Mouse (Mus musculus): ENCODE measurements around the gene Ly6g6e. TPM values are rescaled to one million over a fixed set of nuclear protein-coding genes. Genes with fewer than 3 reads are reported as not detected.
A peak's percentile ranks its signal among the peaks of the same experiment; 100 is the strongest.

Ly6g6e gene
- polyA plus RNA-seq, 1 experiment from 2014 or later = 1.3 TPM

DNA sequence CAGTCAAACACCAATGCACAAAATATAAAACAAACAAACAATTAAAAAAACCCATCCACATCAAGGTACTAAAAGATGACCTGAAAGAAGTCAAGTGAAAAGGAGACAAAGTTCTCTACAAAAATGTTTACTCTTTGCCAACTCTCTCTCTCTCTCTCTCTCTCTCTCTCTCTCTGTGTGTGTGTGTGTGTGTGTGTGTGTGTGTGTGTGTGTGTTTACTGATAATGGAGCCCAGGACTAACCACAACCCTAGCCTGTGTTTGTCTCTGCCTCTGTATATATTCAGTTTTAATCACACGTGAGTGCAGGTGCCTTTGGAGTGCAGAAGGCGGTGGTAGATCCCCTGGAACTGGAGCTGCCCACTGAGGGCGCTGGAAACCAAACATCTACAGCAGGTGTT is 19.6 kb upstream of the Ly6g6e start:
- peaks cover 52% of the 10 kb centered on the region for H3K36me3 ChIP-seq (ENCODE audit: insufficient read depth, low read length)
- peaks cover 8% of the 10 kb centered on the region for H3K4me1 ChIP-seq (replicated peaks; ENCODE audit: insufficient read depth, low read length)
- DNase-seq (ENCODE audit: low spot score) (no peak), ATAC-seq (replicated peaks; ENCODE audit: low FRiP score, low read depth) (no peak)
- no peak for TF ChIP-seq CTCF (IDR thresholded peaks at IDR 0.05; ENCODE audit: low read depth)
- no peaks in the 10 kb centered on the region for H3K27me3 ChIP-seq (ENCODE audit: insufficient read depth, low read length)
- H3K27ac ChIP-seq = no peak overlapping the region
- no peak overlapping the region for H3K9ac ChIP-seq (ENCODE audit: low read depth, low read length)
- H3K4me2 ChIP-seq (ENCODE audit: low read length) = no peak overlapping the region
- H3K9me3 ChIP-seq (replicated peaks; ENCODE audit: low read length) = no peaks in the 10 kb centered on the region
- no peak overlapping the region for H3K4me3 ChIP-seq (replicated peaks; ENCODE audit: low read depth, low read length)
- 84% methylated on average over 3 of the region's 3 CpGs for WGBS

DNA sequence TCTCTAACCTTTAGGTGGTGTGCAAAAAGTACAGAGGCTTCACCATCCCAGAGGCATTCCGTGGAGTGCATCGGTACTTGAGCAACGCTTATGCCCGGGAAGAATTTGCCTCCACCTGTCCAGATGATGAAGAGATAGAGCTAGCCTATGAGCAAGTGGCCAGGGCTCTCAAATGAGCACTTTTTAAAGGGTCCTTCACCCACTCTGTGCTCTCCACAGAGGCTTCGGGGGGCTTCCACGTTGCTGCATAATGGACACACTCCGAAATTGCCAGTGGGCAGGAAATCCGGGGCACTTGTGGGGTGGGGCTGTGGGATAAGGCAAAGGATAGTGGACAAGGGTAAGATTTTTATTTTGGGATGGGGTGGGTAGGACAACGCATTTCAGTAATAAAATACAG is 18.4 kb upstream of the Ly6g6e start:
- Histone ChIP-seq H3K27me3 (ENCODE audit: insufficient read depth, low read length) (no peaks in the 10 kb centered on the region), H3K4me1 (replicated peaks; ENCODE audit: insufficient read depth, low read length) (peaks cover 8% of the 10 kb centered on the region), H3K4me3 (replicated peaks; ENCODE audit: low read depth, low read length) (no peak overlapping the region), H3K4me2 (ENCODE audit: low read length) (peak overlapping the region; percentile 94), H3K36me3 (ENCODE audit: insufficient read depth, low read length) (peaks cover 41% of the 10 kb centered on the region), H3K27ac (peak overlapping the region; percentile 94; the same call in 1 of the 2 replicates), H3K9ac (ENCODE audit: low read depth, low read length) (no peak overlapping the region), H3K9me3 (replicated peaks; ENCODE audit: low read length) (no peaks in the 10 kb centered on the region)
- no peak for DNase-seq (ENCODE audit: low spot score)
- no peak for TF ChIP-seq CTCF (IDR thresholded peaks at IDR 0.05; ENCODE audit: low read depth)
- ATAC-seq (replicated peaks; ENCODE audit: low FRiP score, low read depth) = no peak
- 64% methylated on average over 9 of the region's 9 CpGs for WGBS

DNA sequence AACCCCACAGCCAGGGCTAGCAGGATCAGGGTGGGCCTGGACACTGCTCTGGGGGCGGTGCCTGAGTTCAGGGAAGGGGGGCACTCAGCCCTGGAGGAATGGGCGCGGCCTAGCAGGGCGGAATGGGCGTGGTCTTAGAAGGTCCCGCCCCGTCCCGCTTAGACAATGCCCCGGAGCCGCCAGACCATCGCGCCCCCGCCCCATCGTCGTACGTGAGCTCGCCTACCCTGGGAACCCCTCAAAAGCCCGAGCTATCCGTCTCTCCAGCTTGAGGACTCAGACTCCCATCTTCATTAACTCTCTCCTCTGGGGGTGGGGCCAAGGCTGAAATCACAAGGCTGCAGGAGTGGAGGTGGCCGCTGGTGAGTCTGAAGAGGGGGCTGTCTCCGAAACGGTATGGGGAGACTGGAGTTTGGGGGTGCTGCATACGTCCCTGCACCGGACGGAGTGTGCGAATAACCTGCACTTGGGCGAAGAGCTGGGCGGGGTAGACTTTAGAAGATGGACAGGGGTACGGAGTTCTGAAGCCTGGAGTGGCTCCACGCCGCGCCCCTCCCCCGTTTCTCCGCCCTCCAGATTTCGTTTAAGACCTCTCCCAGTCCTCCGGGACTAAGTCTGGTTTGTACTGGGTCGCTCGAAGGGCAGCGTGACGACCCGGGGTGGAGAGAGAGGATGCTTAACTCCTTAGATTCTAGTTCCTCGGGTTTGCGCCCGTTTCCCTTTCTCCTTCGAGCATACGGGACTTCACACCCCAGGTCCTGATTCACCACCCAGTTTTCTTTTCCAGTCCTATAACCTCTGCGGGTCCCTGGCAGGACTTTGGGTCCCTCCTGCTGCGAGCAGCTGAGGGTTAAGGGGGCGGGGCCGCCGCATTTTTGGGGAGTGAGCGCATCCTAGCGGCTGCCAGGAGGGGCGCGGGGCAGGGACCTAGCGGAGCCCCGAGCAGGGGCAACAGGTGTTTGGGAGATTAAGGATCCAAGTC is 17.5 kb upstream of the Ly6g6e start, which contains the start of gene Ddah2:
Ddah2 (plus strand) TSS at position 125 of the 982 bp plus-strand sequence.
- peaks cover 8% of the 10 kb centered on the region for H3K4me1 ChIP-seq (replicated peaks; ENCODE audit: insufficient read depth, low read length)
- peak within 1 kb of the TSS; percentile 94 for H3K4me2 ChIP-seq (ENCODE audit: low read length)
- peak; percentile 78 for TF ChIP-seq CTCF (IDR thresholded peaks at IDR 0.05; ENCODE audit: low read depth)
- H3K9ac ChIP-seq (ENCODE audit: low read depth, low read length) = peak within 1 kb of the TSS; percentile 77
- DNase-seq (ENCODE audit: low spot score) (peak; percentile 98), ATAC-seq (replicated peaks; ENCODE audit: low FRiP score, low read depth) (peak; percentile 90)
- peak within 1 kb of the TSS; percentile 94 for H3K27ac ChIP-seq
- no peaks in the 10 kb centered on the region for H3K9me3 ChIP-seq (replicated peaks; ENCODE audit: low read length)
- peaks cover 34% of the 10 kb centered on the region for H3K36me3 ChIP-seq (ENCODE audit: insufficient read depth, low read length)
- H3K27me3 ChIP-seq (ENCODE audit: insufficient read depth, low read length) = no peaks in the 10 kb centered on the region
- WGBS = under 1% methylated on average over 57 of the region's 57 CpGs
- peak within 1 kb of the TSS; percentile 77 for H3K4me3 ChIP-seq (replicated peaks; ENCODE audit: low read depth, low read length)

DNA sequence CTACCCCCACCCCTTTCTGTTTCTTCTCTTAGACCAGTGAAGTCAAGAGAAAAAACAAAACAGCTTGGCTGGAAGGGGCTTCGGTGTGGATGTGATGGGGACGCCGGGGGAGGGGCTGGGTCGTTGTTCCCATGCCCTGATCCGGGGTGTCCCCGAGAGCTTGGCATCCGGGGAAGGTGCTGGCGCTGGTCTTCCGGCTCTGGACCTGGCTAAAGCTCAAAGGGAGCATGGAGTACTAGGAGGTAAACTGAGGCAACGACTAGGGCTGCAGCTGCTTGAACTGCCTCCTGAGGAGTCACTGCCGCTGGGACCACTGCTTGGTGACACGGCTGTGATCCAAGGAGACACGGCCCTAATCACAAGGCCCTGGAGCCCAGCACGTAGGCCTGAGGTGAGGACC is 16.6 kb upstream of the Ly6g6e start:
- no peak for ATAC-seq (replicated peaks; ENCODE audit: low FRiP score, low read depth)
- Histone ChIP-seq H3K9ac (ENCODE audit: low read depth, low read length) (peak overlapping the region; percentile 77), H3K27ac (peak overlapping the region; percentile 94; the same call in 1 of the 2 replicates), H3K4me2 (ENCODE audit: low read length) (peak overlapping the region; percentile 94), H3K9me3 (replicated peaks; ENCODE audit: low read length) (no peaks in the 10 kb centered on the region), H3K36me3 (ENCODE audit: insufficient read depth, low read length) (peaks cover 29% of the 10 kb centered on the region; the same call in 1 of the 2 replicates), H3K4me3 (replicated peaks; ENCODE audit: low read depth, low read length) (peak overlapping the region; percentile 77), H3K27me3 (ENCODE audit: insufficient read depth, low read length) (no peaks in the 10 kb centered on the region), H3K4me1 (replicated peaks; ENCODE audit: insufficient read depth, low read length) (peaks cover 15% of the 10 kb centered on the region)
- no peak for TF ChIP-seq CTCF (IDR thresholded peaks at IDR 0.05; ENCODE audit: low read depth)
- WGBS = 20% methylated on average over 14 of the region's 14 CpGs
- no peak for DNase-seq (ENCODE audit: low spot score)

DNA sequence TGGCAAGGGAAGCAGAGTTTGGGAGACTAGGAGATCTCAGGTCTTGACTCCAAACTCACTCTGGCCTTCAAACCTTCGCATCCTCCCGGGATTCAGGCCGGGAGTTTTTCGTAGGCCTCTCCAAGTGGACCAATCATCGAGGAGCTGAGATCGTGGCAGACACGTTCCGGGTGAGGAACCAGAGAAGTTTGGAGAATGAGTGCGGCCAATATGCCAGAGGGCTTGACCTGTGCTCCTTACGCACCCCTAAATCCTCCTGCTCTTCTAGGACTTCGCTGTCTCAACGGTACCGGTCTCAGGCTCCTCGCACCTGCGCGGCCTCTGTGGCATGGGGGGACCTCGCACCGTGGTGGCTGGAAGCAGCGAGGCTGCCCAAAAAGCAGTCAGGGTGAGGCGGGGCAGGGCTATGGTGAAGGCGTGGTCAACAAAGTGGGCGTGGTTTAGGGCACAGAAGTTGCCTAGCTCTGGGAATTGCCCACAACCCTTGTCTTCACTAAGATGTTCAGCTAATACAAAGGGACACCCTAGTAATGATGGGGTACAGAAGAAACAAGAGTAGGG is 15.9 kb upstream of the Ly6g6e start:
- Histone ChIP-seq H3K9me3 (replicated peaks; ENCODE audit: low read length) (no peaks in the 10 kb centered on the region), H3K27ac (no peak overlapping the region), H3K4me3 (replicated peaks; ENCODE audit: low read depth, low read length) (peak overlapping the region; percentile 77; the same call in 1 of the 2 replicates), H3K9ac (ENCODE audit: low read depth, low read length) (peak overlapping the region; percentile 77; the same call in 1 of the 2 replicates), H3K36me3 (ENCODE audit: insufficient read depth, low read length) (peaks cover 23% of the 10 kb centered on the region; the same call in 1 of the 2 replicates), H3K4me2 (ENCODE audit: low read length) (peak overlapping the region; percentile 94), H3K4me1 (replicated peaks; ENCODE audit: insufficient read depth, low read length) (peaks cover 18% of the 10 kb centered on the region), H3K27me3 (ENCODE audit: insufficient read depth, low read length) (no peaks in the 10 kb centered on the region)
- TF ChIP-seq CTCF (IDR thresholded peaks at IDR 0.05; ENCODE audit: low read depth) = no peak
- 51% methylated on average over 22 of the region's 22 CpGs for WGBS
- DNase-seq (ENCODE audit: low spot score) (peak; percentile 32), ATAC-seq (replicated peaks; ENCODE audit: low FRiP score, low read depth) (no peak)

DNA sequence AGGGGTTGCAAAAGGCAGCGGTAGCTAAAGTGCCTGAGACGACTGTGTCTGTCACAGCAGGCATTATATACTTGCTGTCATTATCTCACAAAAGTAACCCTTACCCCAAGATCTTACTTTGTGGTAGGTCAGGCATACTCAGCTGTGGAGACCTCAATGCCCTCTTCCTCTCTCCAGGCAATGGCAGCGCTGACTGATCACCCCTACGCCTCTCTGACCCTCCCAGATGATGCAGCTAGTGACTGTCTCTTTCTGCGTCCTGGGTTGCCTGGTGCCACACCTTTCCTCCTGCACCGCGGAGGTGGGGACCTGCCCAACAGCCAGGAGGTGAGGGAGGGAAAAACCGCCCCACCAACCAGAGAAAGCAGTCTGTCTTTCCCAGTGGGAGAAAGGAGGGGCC is 15.4 kb upstream of the Ly6g6e start:
- Histone ChIP-seq H3K9me3 (replicated peaks; ENCODE audit: low read length) (no peaks in the 10 kb centered on the region), H3K4me1 (replicated peaks; ENCODE audit: insufficient read depth, low read length) (peaks cover 18% of the 10 kb centered on the region), H3K4me3 (replicated peaks; ENCODE audit: low read depth, low read length) (no peak overlapping the region), H3K27ac (no peak overlapping the region), H3K27me3 (ENCODE audit: insufficient read depth, low read length) (no peaks in the 10 kb centered on the region), H3K36me3 (ENCODE audit: insufficient read depth, low read length) (peaks cover 18% of the 10 kb centered on the region; the same call in 1 of the 2 replicates), H3K9ac (ENCODE audit: low read depth, low read length) (no peak overlapping the region), H3K4me2 (ENCODE audit: low read length) (no peak overlapping the region)
- TF ChIP-seq CTCF (IDR thresholded peaks at IDR 0.05; ENCODE audit: low read depth) = no peak
- WGBS = 70% methylated on average over 8 of the region's 8 CpGs
- ATAC-seq (replicated peaks; ENCODE audit: low FRiP score, low read depth) = no peak
- no peak for DNase-seq (ENCODE audit: low spot score)
